Mouse (Mus musculus) lung, adult 18-20 months (tissue): Measurements from ENCODE around the gene Cmc1.

ENCODE experiments used
- DNase-seq, 2 experiments: peaks; one replicate each; pipeline ENCODE4 v3.0.0; 2022; ENCODE audit warnings: mixed read lengths in 2 of 2

The Cmc1 gene

DNA sequence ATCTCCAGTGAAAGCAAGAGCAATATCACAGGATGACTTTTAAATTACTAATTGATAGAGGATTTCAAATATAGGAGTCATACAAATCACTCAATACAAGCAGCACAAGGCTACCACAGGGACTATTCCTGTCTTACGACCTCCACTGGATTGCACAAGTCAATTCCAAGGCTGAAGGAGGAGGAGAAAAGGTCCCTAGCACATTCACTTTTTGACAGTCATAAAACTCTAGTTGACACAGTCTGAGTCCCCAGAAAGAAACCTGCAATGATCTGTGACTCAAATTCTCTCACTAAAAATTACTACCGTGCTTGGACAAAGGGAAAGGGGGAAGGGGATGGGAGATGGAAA, 39.6 kb downstream of the Cmc1 start:
- DNase-seq, result no peak

DNA sequence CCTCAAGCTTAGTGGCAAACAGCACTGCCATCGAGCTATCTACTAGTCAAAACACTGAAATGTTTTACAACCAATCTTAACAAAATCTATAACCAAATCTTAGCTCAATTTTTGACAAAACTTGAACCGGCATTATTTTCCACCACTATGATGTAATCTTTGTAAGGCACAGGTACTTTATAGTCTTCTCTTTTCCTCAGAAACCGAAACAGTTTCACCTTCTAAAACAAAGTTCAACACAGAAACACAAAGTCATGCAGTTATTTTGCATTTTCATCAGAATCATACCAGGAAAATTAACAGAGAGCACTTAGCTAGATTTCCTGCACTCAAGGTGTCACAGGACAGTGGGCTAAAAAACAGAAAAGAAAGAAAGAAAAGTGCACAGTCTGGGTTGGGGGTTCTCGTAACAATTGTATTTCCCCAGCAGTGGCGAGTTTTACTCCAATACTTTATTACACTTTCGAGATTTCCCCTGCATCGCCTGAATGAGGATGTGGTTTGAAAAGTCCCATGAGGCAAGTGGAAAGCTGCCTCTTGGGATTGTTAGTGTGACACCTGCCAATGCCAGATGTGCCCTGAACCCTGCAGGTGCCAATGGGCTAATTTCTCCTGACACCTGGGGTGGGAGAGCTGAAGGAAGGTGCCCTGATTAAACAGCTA, 40.1 kb downstream of the Cmc1 start:
- no peak for DNase-seq

DNA sequence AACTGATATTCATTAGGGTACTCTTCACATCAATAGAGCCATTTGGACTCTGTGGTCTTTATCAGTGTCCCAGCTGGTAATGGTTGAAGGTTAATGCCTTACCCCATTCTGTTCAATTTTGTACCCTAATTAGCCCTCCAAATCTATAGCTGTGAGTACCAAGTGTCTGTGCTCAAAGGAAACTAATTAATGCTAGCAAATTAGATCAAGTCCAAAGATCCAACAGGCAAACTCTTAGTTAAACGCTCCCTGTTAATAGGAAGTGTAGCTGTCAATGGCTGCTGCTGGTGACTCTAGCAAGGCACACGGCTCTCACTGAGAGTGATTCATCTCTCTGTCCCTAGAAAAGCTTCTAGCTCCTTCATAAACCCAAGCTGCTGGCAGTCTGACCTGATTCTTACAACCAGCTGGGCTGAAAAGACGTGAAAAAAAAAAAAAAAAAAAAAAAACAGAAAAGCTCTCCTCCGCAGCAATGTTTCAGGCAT, 41.4 kb downstream of the Cmc1 start:
- no peak for DNase-seq

DNA sequence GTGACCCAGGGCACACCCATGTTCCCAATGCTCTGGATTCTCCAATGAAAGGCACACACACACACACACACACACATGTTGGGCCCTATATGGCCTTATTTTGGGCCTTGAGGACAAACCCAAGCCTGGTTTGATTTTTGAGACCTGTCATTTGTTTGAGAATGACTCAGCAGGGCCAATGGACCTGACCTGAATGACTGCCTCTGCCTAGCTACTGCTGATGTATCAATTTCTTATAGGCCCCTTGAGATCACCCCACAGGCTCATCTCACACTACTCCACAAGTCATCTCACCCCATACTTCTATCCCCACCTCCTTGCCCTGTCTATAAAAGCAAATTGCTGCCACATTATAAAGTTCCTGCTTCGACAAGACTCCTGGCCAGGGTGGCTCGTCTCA, 48.2 kb downstream of the Cmc1 start:
- DNase-seq, result no peak

DNA sequence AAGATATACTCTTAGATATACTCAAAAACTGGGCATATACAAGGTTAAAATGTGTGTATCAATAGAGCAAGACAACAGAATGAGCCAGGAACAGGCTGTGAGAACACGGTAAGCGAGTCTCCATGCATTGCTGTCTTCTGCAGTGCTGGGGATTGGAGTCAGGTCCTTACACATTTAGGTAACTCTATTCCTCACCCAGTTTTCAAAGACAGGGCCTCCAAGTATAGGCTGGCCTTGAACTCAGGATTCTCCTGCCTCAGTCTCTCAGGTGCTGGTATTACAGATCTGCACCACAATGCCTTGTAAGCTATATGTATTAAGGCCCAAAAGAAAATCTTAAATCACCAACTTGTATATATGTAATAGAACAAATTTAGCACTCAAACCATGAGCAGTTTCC, 49.5 kb downstream of the Cmc1 start:
- no peak for DNase-seq

DNA sequence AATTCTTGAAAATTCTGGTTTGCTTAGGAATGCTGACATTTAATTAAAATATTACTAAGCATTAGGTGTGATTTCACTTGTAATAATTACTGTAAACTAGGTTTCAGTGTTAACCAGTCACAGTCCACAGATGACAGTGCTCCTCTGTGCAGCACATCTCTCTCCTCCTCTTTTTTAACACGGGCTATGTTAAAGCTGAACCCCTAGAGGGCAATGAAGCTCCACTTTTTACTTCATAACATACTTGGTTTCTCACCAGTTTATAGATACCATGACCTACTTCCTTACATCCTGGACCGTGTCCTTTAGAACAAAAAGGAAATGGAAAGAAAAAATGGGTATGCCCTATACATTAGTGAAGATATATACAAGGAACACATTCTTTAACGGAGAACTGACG, 50.6 kb downstream of the Cmc1 start:
- DNase-seq, result no peak

DNA sequence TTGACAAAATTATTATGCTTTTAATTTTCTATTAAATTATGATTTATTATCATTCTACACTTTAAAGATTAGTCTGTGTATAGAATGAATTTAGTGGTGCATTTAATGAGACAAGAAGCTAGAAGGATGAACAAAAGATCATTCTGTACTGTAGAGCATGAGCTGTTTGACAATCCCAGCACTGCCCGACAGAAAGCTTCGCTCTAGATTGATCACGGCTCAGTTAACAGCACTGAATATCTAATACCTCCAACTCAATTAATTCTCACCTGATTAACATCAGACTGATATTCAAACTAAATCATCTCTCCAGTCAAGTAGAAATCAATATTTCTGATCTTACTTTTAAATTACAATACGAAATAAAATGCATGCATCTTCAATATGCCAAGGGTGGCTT, 66.1 kb downstream of the Cmc1 start:
- DNase-seq, result no peak

DNA sequence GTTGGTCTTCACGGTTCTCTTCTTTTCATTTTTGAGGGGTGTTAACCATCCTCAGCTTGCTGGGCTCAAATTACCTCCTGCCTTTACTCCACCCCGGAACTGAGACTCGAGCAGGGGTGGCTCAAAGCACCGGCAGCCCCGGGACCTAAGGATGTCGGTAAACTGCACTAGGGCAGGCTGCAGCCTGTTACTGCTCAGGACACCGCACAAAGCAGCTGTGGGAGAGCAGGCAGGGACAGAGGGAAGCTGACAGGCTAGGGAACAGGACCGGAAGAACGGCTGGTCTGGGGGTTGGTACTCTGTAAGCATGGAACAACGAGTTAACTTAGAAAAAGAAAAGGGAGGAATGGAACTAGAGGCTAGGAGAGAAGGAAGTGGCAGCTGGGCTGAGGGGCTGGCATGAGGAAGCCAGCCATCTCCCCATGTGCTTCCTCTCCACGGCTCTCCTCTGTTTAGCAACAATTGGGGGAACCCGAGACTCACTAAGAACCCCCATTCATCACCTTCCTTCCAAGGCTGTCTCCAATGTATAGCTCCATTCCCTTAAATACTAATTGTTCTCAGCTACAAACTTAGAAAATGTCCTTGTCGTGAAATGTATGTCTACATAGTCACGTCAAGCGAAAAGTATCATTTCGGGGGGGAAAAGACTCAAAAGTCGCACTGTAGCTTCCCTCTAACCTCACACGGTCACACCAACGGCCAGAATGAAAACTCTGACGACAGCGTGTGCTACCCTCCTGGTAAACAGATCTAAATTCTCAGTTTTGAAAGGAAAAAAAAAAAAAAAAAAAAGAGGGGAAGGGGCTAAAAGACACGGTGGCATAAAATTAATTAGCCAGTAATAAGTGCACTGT, 67.2 kb downstream of the Cmc1 start:
- DNase-seq, result no peak

DNA sequence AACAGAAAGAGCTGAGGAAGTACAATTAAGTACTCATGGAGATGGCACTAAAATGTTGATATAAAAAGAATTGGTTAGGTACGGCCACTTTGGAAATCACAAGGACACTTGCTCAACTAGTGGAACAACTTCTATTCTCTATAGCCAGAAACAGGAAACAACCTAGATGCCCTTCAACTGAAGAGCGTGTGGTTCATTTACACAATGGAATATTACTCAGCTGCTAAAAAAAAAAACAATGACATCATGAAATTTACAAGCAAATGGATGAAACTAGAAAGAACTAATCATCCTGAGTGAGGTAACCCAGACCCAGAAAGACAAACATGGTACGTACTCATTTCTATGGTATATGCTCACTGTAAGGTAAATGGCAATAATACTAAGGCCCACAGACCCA, 76.6 kb downstream of the Cmc1 start:
- no peak for DNase-seq

DNA sequence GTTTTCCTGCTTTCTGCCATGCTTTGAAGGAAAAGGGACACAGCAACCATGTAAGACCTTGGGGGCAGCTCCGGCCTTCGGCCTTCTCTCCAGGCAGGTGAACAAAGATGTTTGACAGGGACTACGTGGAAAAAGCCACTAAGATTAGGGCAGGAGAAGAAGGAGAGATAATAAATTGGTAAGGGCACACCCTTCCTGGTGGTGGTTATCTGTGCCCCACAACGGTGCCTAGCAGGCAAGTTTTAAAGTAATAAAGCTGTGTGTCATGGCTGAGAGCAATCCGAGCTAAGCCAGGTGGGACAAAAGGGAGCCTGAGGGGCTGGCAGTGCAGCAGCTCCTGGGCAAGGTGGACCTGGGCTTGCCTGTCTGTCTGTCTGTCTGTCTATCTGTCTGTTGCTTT, 77.9 kb downstream of the Cmc1 start:
- DNase-seq, result no peak

DNA sequence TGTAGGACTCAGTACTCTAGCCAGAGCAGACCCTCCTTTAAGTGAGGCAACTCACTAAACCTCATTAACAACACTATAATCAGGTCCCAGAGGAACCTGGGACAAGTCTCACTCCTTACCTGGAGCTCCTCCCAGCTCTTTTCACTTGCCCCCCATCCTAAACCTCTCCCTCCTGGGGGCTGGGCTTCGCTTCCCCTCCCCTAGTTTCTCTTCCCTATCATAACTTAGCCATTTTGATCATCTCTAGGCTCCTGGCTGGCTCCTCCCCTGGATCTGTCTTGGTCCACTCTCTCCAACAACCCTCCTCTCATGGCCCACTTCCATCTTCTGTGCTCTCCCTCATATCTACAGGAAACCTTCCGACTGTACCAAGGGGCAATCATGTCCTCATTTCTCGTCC, 78.6 kb downstream of the Cmc1 start:
- DNase-seq, result no peak

DNA sequence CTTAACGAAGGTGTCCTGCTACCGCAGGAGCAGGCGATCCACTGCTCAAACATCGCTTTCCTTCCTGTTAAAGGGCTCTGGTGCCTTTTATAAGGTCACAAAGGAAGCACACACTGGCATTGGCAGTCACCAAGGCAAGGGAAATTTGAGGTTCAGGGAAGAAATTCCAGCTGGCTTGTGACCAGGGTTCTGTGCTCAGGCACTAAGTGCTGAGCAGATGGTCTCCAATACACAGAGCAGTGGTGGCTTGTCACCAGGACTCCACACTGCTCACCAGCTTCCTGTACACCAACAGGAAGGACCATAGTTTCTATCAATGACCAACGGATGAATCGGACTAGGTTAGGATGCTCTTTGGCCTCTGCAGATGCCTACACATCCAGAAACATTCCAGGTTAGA, 79.5 kb downstream of the Cmc1 start:
- DNase-seq, result no peak

DNA sequence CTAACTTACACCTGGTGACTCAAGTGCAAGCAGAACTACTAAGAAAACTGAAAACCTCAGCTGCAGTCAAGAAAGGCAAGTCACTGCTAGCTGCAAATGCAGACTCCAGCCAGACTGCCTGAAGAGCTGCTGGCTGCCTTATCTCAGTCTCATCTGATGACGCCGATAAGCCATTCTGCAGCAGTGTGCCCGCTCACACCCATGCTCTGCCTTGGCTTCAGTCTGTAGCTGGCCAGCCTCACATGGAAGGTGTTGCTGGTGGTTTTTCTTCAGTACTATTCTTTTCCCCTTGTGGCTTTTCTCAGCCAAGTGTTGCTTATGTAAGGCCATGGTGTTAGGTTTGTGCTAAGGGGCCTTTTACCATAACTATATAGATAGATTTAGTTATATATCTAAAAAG, 90.9 kb downstream of the Cmc1 start:
- DNase-seq, result no peak

DNA sequence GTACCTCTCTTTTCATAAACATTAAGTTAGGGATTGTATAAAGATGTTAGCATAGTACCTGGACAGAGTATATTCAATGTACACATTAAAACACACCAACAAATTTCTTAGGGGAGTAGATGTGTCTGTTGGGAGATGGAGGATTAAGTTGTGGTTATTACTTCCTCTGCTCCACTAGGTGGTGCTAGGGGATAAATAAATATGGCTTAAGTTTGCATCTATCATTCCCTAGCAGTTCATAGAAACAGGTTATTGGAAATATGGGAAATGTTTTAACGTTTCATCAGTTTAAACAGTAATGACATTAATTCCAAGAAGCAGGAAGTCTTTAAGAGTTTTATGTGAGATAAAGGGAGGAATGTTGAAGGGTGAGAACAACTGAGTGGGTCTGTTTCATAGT, 96.7 kb downstream of the Cmc1 start:
- DNase-seq, result no peak

DNA sequence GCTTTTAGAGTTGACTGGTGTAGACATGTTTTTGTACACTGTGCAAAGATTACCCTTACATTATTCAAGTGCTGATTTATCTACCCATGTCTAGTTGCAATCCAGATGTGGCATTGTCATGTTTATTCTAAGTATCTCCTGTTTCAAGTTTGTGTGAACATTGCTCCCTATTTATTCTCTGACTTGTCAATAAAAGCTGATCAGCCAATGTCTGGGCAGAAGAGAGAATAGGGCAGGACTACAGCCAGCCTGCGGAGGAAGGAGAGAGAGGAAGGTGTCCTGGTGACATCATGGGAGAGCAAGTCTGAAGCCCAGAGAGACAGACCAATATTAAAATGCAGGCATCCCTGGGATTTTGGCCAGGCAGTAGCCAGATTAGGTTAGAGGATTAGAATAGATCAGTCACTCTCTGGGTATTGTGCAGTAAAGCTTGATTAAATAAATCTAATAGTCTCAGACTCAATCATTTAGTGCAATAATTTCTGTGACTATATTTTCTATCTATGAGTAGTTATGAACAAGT, 104.9 kb downstream of the Cmc1 start:
- no peak for DNase-seq

DNA sequence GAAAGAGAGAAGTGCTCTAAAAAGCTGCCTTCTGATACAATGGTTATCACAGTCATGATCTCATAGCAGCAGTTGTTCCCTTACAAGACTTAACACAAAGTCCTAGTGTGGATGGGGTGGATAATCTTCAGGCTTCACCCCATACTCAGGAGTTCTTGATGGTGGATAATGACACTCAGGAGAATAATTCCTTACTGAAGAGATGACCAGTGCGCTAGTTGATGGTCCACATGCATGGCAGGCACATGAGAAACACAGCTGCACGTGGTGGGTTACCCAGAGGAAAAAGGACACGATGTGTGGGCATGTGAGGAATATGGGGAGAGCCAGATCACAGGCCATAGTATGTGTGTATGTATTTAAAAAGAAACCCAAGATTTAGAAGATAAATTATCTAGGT, 106.4 kb downstream of the Cmc1 start:
- DNase-seq, result no peak

DNA sequence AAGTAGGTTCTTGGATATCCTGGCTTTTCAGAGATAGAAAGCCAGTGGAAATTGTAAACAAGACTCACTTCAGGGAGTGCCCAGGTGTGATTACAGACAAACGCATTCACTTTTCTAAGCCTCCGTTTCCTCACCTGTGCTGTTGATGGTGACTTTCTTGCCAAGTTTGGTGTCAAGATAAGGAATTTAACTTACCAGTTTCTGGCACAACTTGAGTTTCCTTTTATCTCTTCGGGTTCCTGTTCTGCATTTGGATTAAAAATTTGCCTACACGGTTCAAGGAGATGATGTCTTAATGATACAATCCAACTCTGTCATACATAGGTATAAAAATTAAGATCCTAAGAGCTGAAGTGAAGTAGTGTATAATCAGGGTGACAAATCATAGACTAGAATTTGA, 107.2 kb downstream of the Cmc1 start:
- DNase-seq, result no peak

DNA sequence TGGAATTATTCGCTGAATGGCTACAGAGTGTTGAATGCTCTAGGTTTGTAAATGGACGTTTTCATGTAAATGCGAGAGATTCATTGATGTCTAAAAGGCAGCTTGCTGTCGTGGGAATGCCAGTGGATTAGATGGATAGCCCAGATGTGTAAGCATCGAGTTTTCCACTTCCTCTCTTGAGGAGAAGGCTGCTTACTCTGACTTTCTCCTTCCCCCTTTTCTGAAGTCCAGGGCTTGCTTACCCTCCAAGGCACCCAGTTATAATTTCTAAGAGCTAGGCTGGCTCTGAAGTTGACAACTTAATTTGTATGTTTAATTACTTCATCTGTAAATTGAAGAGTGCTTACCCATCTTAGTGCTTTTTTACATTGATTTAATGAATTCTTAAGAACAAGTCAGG, 108.3 kb downstream of the Cmc1 start:
- DNase-seq, result no peak

DNA sequence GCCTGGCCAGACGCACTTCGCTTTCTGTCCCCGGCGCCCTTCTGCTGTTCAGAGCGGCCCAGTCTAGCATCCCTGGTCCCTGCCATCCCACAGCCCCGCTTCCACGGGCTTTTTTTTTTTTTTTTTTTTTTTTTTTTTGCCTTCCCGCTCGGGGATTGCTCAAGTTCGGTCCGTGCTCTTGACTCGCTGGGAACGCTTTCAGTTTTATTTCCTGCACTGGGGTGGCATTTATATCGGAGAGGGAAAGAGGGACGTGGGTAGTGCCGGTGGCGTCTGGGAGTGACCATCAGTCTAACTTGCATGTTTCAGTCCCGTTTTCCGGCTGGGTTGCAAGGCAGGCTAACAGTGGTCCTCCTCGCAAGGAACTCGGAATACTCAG, 109.0 kb downstream of the Cmc1 start:
- peak in 1 of 2 experiments; percentile 61 for DNase-seq

DNA sequence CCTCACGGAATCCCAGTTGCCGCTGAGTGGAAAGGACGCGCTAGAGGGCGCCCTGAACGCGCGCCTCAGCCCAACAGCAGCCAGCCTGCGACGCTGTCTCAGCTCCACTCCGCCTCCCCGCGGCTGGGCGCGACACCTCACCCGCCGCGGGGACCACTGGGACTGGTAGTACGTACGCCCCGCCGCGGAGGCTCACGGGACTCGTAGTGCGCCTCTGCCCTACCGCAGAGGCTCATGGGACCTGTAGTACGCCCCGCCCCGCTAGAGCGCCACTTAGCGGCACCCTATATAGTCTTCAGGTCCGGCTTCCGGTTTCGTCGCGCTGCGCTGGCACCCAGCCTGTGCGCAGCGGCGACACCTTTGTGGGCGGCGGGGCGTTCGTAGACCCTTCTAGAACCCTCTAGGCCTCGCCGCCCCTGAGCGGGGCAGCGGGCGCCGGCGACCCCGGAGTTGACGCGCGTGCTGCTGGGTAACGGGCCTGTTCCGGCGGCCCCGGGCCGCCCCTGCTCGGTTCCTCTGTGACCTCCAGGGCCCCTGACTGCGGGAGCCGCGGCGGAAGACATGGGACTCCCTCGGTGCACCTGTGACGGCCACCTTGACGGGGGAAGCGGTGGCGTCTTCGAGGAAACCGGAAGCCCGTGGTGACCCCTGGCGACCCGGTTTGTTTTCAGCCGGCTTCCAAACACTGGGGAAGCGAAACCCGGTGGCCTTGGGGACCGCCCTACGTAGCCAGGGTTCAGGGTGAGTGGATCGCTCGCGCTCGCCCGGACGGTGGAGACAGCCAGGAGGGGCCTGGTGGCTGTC, 109.6 kb downstream of the Cmc1 start, which contains the start of gene Azi2:
TSS of gene Azi2 (plus strand) at position 282 of the 804 bp plus-strand sequence.
- DNase-seq, result peak; percentile 98 to 99

DNA sequence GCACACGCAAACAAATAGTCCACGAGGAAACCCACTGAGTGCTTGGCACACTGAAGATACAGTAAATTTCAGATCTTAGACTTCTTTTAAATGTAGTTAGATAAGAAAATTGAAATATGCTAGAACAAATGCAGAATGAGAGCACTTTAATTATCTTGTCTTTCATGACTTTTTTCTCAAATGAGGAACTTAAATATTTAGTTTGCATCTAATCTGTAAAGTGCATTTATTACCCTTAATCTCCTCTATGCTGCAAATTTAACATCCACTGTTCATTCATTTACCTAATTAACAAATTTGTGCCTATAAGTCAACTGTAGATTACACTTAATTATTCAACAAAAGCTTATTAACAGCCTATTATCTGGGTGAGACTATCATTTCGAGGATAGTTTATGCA, 115.0 kb downstream of the Cmc1 start:
- DNase-seq, result no peak

DNA sequence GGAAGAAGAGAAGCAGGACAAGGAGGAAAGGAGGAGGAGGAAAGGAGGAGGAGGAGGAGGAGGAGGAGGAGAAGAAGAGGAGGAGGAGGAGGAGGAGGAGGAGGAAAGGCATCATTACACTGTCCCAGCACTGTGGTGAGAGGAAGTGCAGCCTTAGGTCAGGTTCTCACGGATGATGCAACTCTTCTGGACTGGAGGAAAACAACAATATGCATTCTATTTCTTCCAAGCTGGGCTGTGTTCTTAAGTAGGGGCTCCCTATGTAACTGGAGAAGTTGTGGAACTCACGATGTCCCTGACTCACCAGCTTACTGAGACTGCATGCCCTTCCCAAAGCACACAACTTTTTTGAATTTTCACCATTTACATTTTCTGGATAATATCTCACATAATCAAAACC, 118.3 kb downstream of the Cmc1 start:
- DNase-seq, result no peak

DNA sequence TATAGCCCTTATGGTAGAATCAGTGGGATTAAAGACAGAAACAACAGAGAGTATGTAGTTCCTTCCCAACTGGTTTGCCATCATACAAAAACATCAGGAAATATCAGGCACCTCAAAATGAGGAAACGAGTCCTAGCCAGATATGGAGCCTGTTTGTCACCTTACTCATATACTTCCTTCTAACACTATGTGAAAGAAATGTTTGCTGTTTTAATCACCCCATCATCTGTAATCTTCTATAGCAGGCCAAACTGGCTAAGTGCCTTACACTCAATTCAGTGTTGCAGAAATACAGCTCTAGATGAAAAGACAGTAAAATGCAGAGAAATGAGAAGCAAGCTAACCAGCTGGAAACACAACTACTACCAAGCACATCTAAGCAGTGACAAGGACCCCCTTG, 119.7 kb downstream of the Cmc1 start:
- DNase-seq, result no peak
